Mouse (Mus musculus) cerebellum, adult 11 months (tissue): Measurements from ENCODE around the gene Erbb4.
"Not testable (repeated sequence)": the region's sequence is repeated elsewhere in the genome, so short reads cannot be mapped to it uniquely, and the experiment has no call there.

Experiments
- DNase-seq: peaks from one replicate; pipeline ENCODE4 v3.0.0; 2022

The Erbb4 gene

DNA sequence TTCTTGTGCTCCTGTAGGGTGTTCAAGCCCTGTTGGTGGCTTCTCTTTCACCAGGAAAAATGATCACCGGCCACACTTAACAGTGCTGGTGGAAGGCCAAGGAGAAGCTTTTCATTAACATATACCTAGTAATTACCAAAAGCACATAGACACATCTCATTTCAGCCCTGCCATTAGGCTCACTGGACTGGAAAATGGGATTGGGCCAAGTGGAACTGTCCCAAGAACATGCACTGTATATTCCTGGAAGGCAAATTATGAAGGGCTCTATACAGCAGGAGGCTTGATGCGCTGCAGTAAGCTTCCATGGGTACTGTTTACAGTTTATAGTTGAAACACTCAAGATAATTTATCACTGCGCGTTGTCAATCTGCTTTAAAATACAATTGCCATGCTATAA lies 248.4 kb downstream of the Erbb4 start:
- peak; percentile 12 for DNase-seq

DNA sequence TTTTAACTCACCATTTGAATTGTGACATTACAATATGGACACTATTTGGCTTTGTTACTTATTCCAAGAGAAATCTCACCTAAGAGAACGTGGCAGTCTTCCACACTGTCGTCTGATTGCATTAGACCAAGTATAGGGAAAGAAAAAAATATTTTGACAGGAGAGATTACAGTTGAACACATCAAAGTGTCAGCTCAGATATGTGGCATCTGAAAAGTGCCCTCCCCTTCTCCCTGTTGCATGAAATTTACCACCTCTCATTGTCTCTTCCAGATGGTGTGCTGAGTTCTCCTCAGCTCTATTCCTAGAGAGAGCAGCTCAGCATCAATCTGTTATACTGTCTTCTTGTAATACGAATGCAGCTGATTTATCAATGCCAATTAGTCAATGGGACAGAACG lies 268.5 kb downstream of the Erbb4 start:
- no peak for DNase-seq

DNA sequence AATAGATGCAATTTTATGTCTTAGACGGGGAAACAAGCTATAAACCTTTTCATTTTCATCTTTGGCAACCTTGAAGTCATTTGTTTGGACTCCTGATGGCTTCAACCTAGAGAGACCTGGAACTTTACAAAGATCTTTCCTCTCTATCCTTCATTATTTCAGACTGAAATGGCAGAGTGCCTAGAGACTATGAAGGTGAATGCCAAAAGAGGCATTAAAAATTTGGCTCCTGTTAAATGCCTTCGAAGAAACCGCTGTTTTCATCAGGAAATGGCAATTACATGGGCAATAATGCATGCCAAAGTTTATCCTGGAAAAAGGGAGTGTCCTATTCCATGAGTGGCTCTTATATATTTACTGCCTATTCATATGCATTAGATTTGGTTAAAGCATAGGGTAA lies 273.2 kb downstream of the Erbb4 start:
- DNase-seq, result no peak

- no peak for DNase-seq
Measured at GRCm38 (mm10) chr1:68832101-68832500, 275.8 kb downstream of the Erbb4 start.

DNA sequence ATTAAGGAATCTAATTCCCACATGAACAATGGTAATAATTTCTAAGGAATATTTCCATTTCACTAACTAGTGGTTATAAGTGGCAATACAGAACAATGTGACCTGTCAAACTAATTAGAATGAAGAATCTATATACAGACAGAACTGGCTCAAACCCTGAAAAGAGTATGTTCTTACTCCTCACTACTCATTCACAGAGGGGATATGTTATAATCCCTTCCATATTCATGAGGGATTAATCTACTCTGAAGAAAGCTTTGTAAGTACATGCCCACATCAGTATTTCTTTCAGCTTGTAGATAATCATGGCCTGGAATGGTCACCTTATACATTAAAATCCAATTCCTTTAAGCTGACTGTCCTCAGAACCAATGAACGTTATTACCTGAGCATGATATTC lies 276.3 kb downstream of the Erbb4 start:
- no peak for DNase-seq

DNA sequence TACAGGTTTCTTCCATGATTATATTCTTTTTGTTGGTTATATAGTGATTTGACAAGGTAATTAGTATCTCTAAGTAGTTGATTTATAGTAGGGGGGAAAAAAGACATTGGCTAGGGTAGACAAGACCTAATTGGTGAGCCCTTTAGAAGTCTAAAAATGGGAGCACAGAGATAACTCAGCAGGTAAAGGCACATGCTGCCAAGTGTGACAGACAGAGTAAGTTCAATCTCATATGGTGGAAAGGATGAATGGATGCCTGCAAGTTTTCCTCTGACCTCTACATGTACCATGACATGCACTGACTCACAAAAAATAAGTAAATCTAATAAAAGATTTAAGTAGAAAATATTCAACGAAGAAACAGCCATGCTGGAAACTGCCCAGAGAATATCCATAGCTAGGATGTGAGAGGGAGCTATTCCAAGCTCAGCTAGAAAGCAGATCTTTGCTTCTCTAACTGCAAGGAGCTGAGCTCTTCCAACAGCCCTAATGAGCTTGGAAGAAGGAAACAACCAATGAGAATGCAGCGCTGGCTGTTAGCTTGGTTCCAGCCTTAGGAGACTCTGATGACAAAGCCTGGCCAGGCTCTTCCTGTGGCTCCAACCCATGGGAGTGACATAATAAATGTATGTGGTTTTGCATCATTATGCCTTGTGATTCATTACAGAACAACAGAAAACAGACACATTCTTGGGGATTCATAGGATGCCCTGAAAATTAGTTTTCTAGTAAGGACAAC lies 277.2 kb downstream of the Erbb4 start:
- DNase-seq, result no peak

DNA sequence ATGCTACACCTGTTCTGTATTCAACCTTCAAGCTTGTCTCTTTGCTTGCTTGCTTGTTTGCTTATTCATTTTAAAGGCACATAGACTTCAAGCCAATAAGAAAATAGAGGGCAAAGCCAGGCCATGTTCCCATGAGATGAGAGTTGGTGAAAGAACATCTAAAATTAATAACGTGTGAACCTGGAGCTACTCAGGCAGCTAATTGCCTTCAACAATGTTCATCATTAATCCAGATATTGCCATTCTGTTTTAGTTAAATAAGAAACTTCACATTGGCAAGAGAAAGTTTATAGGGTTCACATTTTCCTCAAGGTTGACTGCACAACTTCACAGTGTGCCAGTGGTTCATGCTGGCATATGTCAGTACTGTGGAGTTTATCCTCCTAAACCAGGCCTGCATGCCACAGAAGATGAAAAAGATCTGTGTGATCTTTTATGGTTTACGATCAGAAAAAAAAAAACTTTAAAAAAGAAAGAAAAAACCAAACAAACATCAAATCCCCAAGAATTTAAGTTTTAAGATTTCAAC lies 284.7 kb downstream of the Erbb4 start:
- no peak for DNase-seq

DNA sequence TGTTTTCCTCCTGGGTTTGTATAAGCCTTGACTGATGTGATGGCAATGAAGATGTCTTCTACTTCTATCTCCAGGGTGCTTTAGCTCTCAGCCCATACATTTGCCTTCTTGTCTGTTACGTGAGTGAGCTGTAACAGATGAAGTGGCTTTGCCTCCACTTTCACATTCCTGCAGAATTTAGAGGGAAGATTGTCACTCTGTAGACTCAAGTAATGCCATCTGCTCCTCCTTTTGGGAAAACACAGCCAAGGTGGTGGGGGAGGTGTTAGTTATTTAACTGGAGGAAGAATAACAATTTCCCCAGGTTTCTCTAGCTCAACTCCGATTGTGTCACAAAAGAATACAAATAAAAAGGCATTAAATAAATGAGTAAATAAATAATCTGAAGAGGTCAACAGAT lies 301.1 kb downstream of the Erbb4 start:
- peak; percentile 13 for DNase-seq

- no peak for DNase-seq
Measured at GRCm38 (mm10) chr1:68787409-68788015, 320.3 kb downstream of the Erbb4 start.

- DNase-seq, result no peak
Measured at GRCm38 (mm10) chr1:68780653-68781052, 327.2 kb downstream of the Erbb4 start.

DNA sequence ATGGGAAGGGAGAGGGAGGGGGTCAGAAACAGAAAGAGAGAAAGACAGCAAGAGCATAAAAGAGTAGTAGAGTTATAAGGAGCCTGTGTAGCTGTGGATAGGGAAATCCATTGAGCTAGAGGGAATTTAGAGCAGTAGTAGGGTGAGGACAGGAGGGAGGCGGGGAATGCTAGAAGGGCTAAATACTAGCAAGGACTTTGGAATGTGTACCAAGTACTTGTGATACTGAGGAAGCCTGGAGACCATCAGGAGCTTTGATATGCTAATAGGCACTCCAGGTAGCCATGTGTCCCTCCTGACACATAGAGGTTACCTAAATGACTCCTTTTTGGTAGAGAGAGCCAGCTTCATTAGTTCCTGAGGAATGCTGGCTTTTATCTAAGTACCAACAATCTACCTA lies 327.8 kb downstream of the Erbb4 start:
- no peak for DNase-seq

- not testable (repeated sequence) for DNase-seq
Measured at GRCm38 (mm10) chr1:68766095-68766494, 341.8 kb downstream of the Erbb4 start.

- DNase-seq, result no peak
Measured at GRCm38 (mm10) chr1:68762456-68762855, 345.4 kb downstream of the Erbb4 start.

- DNase-seq, result peak; percentile 81
Measured at GRCm38 (mm10) chr1:68748976-68749375, 358.9 kb downstream of the Erbb4 start.

- DNase-seq, result no peak
Measured at GRCm38 (mm10) chr1:68681478-68681877, 426.4 kb downstream of the Erbb4 start.

DNA sequence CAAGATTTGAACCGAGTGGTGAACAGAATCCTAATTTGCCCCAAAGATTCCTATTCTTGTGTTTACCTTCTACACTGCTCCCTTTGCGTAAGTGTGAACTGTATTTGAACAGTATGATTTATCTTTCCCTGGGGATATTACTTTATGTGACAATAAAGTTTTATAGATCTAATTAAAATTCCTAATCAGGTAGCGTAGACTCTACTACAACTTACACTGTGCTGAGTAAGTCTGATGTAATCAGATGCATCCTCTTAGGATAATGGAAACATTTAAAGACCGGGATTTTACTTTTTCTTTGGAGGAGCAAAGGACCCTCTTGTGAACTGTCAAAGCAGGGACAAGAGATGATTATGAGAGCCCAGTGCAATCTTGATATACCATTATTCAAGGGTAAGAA lies 433.2 kb downstream of the Erbb4 start:
- DNase-seq, result no peak

GRCm38 (mm10) chr1:68666831-68667601 lies 440.8 kb downstream of the Erbb4 start:
- DNase-seq, result no peak

- DNase-seq, result no peak
Measured at GRCm38 (mm10) chr1:68590475-68590874, 517.4 kb downstream of the Erbb4 start.

- DNase-seq, result no peak
Measured at GRCm38 (mm10) chr1:68573851-68574540, 533.9 kb downstream of the Erbb4 start.

DNA sequence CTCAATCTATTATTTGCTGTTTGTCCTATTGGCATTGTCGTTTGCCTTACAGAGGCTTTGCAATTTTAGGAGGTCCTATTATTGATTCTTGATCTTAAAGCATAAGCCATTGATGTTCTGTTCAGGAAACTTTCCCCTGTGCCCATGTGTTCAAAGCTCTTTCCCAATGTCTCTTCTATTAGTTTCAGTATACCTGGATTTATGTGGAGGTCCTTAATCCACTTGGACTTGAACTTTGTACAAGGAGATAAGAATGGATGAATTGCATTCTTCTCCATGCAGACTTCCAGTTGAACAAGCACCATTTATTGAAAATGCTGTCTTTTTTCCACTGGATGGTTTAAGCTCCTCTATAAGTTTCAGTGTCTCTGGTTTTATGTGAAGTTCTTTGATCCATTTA lies 536.9 kb downstream of the Erbb4 start:
- no peak for DNase-seq

DNA sequence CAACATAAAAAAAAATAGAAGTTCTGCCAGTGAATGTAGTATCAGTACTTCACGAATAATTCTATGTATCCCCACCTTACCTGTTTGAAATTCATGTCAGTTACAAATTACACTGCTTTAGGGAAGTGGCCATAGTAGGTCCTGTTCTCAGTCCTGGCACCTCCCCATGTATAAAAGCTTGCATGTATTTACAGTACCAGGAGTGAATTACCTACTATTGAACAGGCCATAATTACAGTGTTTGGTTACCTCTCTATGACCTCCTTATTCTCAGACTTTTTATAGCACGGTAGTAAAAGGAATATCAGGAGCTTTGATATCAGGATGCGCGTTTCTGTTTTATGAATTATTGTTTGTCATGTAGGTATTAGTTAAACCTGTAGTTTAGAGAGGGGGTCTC lies 564.9 kb downstream of the Erbb4 start:
- no peak for DNase-seq

DNA sequence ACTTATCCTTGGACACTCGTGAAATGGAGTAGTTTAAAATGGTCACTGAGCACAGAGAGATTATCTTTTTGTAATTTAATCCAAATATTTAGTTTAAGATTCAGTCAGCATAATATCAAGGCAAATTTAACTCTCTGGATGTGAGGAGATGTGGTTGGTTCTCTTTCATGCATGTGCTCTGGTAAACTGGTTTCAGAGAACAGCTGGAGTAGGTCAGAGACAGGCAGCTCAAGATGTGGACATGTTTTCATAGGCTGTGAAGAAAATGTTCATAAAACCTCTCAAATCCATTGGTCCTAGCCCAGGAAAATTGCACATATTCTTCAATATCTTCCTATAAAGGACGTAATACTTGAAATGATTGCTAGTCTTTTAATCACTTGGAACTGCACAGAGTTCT lies 590.0 kb downstream of the Erbb4 start:
- no peak for DNase-seq

DNA sequence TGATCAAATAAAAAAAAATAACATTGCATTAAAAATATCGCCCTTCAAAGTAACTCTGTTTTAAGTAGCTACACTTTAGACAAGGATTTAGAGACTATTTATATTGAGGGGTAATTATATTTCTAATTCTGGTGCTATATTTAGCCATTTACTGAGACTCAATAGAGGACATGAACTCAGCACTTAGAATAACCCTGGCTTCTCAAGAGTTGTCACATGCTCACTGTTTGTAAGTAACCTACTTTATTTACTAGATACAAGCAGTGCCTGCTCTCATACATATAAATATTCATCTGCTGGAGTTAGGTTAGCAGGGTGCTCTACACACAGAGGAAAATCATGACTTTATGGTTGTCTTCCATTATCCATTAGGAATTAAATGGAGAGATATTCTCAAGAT lies 604.0 kb downstream of the Erbb4 start:
- no peak for DNase-seq
